Mouse (Mus musculus): ENCODE data around the gene Egln3. TPM values are rescaled to one million over a fixed set of nuclear protein-coding genes. Genes with fewer than 3 reads are reported as not detected.
A peak's percentile ranks its signal among the peaks of the same experiment; 100 is the strongest.

The Egln3 gene
- polyA plus RNA-seq, 1 experiment from 2014 or later, result 46.7 TPM

DNA sequence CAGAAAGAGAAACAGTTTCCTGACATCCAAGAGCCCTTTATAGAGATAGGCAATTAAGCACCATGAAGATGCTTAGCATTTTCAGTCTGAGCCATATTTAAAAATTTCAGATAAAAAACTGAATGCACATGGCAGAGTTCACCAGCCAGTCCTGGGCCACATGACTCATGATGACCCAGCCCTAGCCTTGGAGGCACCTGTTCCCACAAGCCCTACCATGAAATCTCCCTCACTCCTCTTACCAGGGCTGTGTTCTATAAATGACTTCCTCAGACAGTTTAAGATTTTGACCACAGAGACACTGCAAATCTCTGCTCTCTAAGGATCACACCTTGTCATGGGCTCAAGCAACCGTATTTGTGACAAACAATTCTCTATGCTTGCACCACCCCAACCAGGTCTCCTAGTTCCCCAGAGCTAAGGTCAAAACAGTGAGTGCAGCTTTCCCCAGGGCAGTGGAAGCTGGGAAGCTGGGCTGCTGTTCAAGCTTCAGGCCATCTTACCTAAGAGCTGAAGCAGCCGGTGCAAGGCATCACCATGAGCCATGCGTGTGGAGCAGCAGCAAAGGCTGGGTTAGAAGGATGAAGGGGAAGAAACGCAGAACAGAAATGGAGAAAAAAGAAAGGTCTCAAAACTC lies 5.3 kb downstream of the Egln3 start:
- no peak overlapping the region for H3K4me3 ChIP-seq (ENCODE audit: low read depth, low read length)
- no peaks in the 10 kb centered on the region for H3K27me3 ChIP-seq (ENCODE audit: control insufficient read depth, insufficient read depth, low read length)
- 84% methylated on average over 4 of the region's 4 CpGs for WGBS
- H3K4me2 ChIP-seq (replicated peaks; ENCODE audit: low read depth, low read length), result peak overlapping the region; percentile 25
- H3K4me1 ChIP-seq (ENCODE audit: control insufficient read depth, insufficient read depth, low read length), result peaks cover 19% of the 10 kb centered on the region
- ATAC-seq (ENCODE audit: insufficient number of reproducible peaks, insufficient read depth, low FRiP score, low read depth), result no peak
- no peak overlapping the region for H3K9ac ChIP-seq (replicated peaks; ENCODE audit: low read depth, low read length)
- no peak overlapping the region for H3K27ac ChIP-seq (ENCODE audit: low read length)
- no peaks in the 10 kb centered on the region for H3K9me3 ChIP-seq (ENCODE audit: control insufficient read depth, low read depth, low read length)
- no peaks in the 10 kb centered on the region for H3K36me3 ChIP-seq (ENCODE audit: control insufficient read depth, insufficient read depth, low read length)

- 57% methylated on average over 11 of the region's 11 CpGs for WGBS
- Histone ChIP-seq H3K27me3 (ENCODE audit: control insufficient read depth, insufficient read depth, low read length) (no peaks in the 10 kb centered on the region), H3K4me2 (replicated peaks; ENCODE audit: low read depth, low read length) (peak overlapping the region; percentile 25), H3K9me3 (ENCODE audit: control insufficient read depth, low read depth, low read length) (no peaks in the 10 kb centered on the region), H3K9ac (replicated peaks; ENCODE audit: low read depth, low read length) (no peak overlapping the region), H3K27ac (ENCODE audit: low read length) (no peak overlapping the region), H3K4me1 (ENCODE audit: control insufficient read depth, insufficient read depth, low read length) (peaks cover 23% of the 10 kb centered on the region), H3K4me3 (ENCODE audit: low read depth, low read length) (no peak overlapping the region), H3K36me3 (ENCODE audit: control insufficient read depth, insufficient read depth, low read length) (no peaks in the 10 kb centered on the region)
- no peak for ATAC-seq (ENCODE audit: insufficient number of reproducible peaks, insufficient read depth, low FRiP score, low read depth)
These were observed 5.8 kb downstream of the Egln3 start for GRCm38 (mm10) chr12:54197849-54198248.

- no peaks in the 10 kb centered on the region for H3K27me3 ChIP-seq (ENCODE audit: control insufficient read depth, insufficient read depth, low read length)
- peaks cover 28% of the 10 kb centered on the region for H3K4me1 ChIP-seq (ENCODE audit: control insufficient read depth, insufficient read depth, low read length)
- peak overlapping the region; percentile 25; the same call in 1 of the 2 replicates for H3K4me2 ChIP-seq (replicated peaks; ENCODE audit: low read depth, low read length)
- H3K36me3 ChIP-seq (ENCODE audit: control insufficient read depth, insufficient read depth, low read length), result no peaks in the 10 kb centered on the region
- ATAC-seq (ENCODE audit: insufficient number of reproducible peaks, insufficient read depth, low FRiP score, low read depth), result no peak
- no peaks in the 10 kb centered on the region for H3K9me3 ChIP-seq (ENCODE audit: control insufficient read depth, low read depth, low read length)
- 44% methylated on average over 6 of the region's 6 CpGs for WGBS
- no peak overlapping the region for H3K9ac ChIP-seq (replicated peaks; ENCODE audit: low read depth, low read length)
- no peak overlapping the region for H3K4me3 ChIP-seq (ENCODE audit: low read depth, low read length)
- H3K27ac ChIP-seq (ENCODE audit: low read length), result no peak overlapping the region
These were observed 6.3 kb downstream of the Egln3 start for GRCm38 (mm10) chr12:54197301-54197782.

DNA sequence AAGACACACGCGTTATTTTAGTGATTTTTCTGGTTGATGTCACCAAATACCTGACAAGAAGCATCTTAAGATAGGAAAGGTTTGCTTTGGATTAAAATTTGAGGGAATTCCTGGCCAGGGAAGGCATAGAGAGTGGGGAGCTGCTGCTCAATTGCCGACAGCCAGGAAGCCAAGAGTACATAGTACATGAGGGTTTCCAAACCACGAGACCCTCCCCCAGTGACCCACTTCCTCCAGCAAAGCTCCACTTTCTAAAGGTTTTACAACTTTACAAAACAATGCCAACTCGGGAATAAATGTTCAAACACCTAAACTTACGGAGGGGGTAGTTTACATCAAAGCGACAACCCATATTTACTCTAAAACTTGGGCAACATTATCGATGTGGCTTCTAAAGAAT lies 6.8 kb downstream of the Egln3 start:
- H3K36me3 ChIP-seq (ENCODE audit: control insufficient read depth, insufficient read depth, low read length), result no peaks in the 10 kb centered on the region
- H3K9me3 ChIP-seq (ENCODE audit: control insufficient read depth, low read depth, low read length), result no peaks in the 10 kb centered on the region
- ATAC-seq (ENCODE audit: insufficient number of reproducible peaks, insufficient read depth, low FRiP score, low read depth), result no peak
- peaks cover 28% of the 10 kb centered on the region for H3K4me1 ChIP-seq (ENCODE audit: control insufficient read depth, insufficient read depth, low read length)
- no peak overlapping the region for H3K4me2 ChIP-seq (replicated peaks; ENCODE audit: low read depth, low read length)
- H3K27ac ChIP-seq (ENCODE audit: low read length), result no peak overlapping the region
- H3K9ac ChIP-seq (replicated peaks; ENCODE audit: low read depth, low read length), result no peak overlapping the region
- no peak overlapping the region for H3K4me3 ChIP-seq (ENCODE audit: low read depth, low read length)
- WGBS, result 79% methylated on average over 8 of the region's 8 CpGs
- H3K27me3 ChIP-seq (ENCODE audit: control insufficient read depth, insufficient read depth, low read length), result no peaks in the 10 kb centered on the region

GRCm38 (mm10) chr12:54194159-54194558 lies 9.5 kb downstream of the Egln3 start:
- no peak overlapping the region for H3K4me3 ChIP-seq (ENCODE audit: low read depth, low read length)
- no peaks in the 10 kb centered on the region for H3K27me3 ChIP-seq (ENCODE audit: control insufficient read depth, insufficient read depth, low read length)
- H3K9ac ChIP-seq (replicated peaks; ENCODE audit: low read depth, low read length), result no peak overlapping the region
- H3K27ac ChIP-seq (ENCODE audit: low read length), result no peak overlapping the region
- no peak overlapping the region for H3K4me2 ChIP-seq (replicated peaks; ENCODE audit: low read depth, low read length)
- ATAC-seq (ENCODE audit: insufficient number of reproducible peaks, insufficient read depth, low FRiP score, low read depth), result no peak
- WGBS, result 58% methylated on average over 5 of the region's 5 CpGs
- H3K4me1 ChIP-seq (ENCODE audit: control insufficient read depth, insufficient read depth, low read length), result peaks cover 38% of the 10 kb centered on the region
- 0 out of 2 replicates have a peak, but pooled peaks cover 2% of the 10 kb centered on the region for H3K9me3 ChIP-seq (ENCODE audit: control insufficient read depth, low read depth, low read length)
- no peaks in the 10 kb centered on the region for H3K36me3 ChIP-seq (ENCODE audit: control insufficient read depth, insufficient read depth, low read length)

GRCm38 (mm10) chr12:54192305-54192661 lies 11.4 kb downstream of the Egln3 start:
- Histone ChIP-seq H3K9ac (replicated peaks; ENCODE audit: low read depth, low read length) (no peak overlapping the region), H3K27ac (ENCODE audit: low read length) (peak overlapping the region; percentile 84), H3K4me3 (ENCODE audit: low read depth, low read length) (peak overlapping the region; percentile 12; the same call in 1 of the 2 replicates), H3K4me2 (replicated peaks; ENCODE audit: low read depth, low read length) (peak overlapping the region; percentile 41), H3K4me1 (ENCODE audit: control insufficient read depth, insufficient read depth, low read length) (peaks cover 27% of the 10 kb centered on the region), H3K36me3 (ENCODE audit: control insufficient read depth, insufficient read depth, low read length) (no peaks in the 10 kb centered on the region), H3K27me3 (ENCODE audit: control insufficient read depth, insufficient read depth, low read length) (no peaks in the 10 kb centered on the region), H3K9me3 (ENCODE audit: control insufficient read depth, low read depth, low read length) (0 out of 2 replicates have a peak, but pooled peaks cover 2% of the 10 kb centered on the region)
- 4% methylated on average over 5 of the region's 5 CpGs for WGBS
- peak; percentile 9; the same call in 1 of the 2 replicates for ATAC-seq (ENCODE audit: insufficient number of reproducible peaks, insufficient read depth, low FRiP score, low read depth)

DNA sequence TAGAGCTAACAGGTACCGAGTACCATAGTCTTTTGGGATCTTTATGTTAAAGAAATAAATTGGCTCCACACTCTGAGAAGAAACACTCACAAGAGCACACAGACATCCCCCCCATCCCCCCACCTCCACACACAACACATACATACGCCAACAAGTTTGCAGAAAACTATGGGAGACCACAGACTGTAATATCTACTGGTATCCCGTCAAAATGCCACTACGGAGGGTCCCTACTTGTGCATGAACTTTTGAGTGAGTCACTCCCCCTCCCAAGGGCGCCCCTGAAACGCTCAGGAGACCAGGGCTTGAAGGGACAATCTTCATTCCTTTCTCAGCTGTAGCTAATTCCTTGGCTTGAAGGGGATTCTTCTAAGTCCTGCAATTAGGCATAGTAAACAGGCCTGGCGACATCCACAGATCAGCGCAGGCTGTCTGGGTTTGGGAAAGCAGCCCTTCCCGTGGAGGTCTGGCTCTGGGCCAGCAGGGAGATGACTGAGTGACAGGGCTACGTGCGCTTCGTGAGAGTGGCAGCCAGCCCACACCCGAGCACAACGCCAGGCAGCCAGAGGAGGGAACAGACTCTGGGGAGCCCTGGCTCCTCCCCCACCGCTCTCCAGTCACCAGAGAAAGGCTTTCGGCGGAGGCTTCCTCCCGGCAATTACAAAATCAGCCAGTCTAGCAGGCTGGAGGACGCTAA lies 11.9 kb downstream of the Egln3 start:
- peak overlapping the region; percentile 12; the same call in 1 of the 2 replicates for H3K4me3 ChIP-seq (ENCODE audit: low read depth, low read length)
- H3K9ac ChIP-seq (replicated peaks; ENCODE audit: low read depth, low read length), result no peak overlapping the region
- 3% methylated on average over 19 of the region's 19 CpGs for WGBS
- H3K27ac ChIP-seq (ENCODE audit: low read length), result peak overlapping the region; percentile 87
- no peaks in the 10 kb centered on the region for H3K27me3 ChIP-seq (ENCODE audit: control insufficient read depth, insufficient read depth, low read length)
- H3K36me3 ChIP-seq (ENCODE audit: control insufficient read depth, insufficient read depth, low read length), result no peaks in the 10 kb centered on the region
- H3K4me1 ChIP-seq (ENCODE audit: control insufficient read depth, insufficient read depth, low read length), result peaks cover 22% of the 10 kb centered on the region
- H3K4me2 ChIP-seq (replicated peaks; ENCODE audit: low read depth, low read length), result peak overlapping the region; percentile 41
- ATAC-seq (ENCODE audit: insufficient number of reproducible peaks, insufficient read depth, low FRiP score, low read depth), result peak; percentile 96
- 0 out of 2 replicates have a peak, but pooled peaks cover 2% of the 10 kb centered on the region for H3K9me3 ChIP-seq (ENCODE audit: control insufficient read depth, low read depth, low read length)

DNA sequence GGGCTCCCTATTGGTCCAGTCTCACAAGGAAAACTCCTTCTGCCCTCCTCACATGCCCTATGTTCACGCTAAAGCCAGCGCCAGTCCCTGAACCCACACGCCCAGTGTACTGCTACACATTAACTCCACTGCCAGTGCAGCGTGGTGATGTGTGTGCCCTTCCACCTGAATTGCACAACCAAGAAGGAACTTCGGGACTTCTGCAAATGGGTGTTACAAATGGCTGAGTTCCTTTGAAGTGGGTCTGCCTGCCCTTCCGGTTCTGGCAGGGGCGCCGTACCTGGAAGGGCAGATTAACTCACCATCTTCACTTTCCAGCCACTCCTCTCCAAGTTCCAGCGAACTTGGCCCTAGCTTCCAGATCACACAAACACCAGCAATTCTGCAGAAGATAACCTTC lies 12.5 kb downstream of the Egln3 start:
- Histone ChIP-seq H3K4me1 (ENCODE audit: control insufficient read depth, insufficient read depth, low read length) (peaks cover 22% of the 10 kb centered on the region), H3K4me3 (ENCODE audit: low read depth, low read length) (no peak overlapping the region), H3K36me3 (ENCODE audit: control insufficient read depth, insufficient read depth, low read length) (no peaks in the 10 kb centered on the region), H3K9me3 (ENCODE audit: control insufficient read depth, low read depth, low read length) (0 out of 2 replicates have a peak, but pooled peaks cover 2% of the 10 kb centered on the region), H3K27ac (ENCODE audit: low read length) (peak overlapping the region; percentile 87), H3K4me2 (replicated peaks; ENCODE audit: low read depth, low read length) (peak overlapping the region; percentile 41), H3K27me3 (ENCODE audit: control insufficient read depth, insufficient read depth, low read length) (no peaks in the 10 kb centered on the region), H3K9ac (replicated peaks; ENCODE audit: low read depth, low read length) (no peak overlapping the region)
- peak; percentile 20; the same call in 1 of the 2 replicates for ATAC-seq (ENCODE audit: insufficient number of reproducible peaks, insufficient read depth, low FRiP score, low read depth)
- WGBS, result 46% methylated on average over 9 of the region's 9 CpGs

Data from stomach, embryonic 14.5 days (tissue).